ENCODE assay signal across 25 mouse cellular contexts in the genomic region with DNA sequence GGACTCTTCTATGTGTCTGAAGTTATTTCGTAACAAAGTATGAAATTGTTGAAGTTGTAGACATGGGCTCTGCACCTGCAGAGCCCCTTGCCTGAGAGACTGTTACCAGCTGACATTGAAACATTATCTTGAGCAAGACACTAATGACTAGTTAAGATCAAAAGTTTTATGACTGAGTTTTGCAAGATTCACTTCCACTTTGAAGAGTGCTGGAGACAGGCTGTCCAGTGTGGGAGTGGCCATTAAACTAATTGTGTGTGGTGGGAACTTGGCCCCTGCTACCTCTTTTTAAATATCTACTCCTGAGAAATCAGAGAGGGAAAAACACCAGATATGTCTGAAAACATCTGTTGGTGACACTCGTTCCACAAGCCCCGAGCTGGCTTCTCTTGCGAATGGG. TPM values are rescaled to one million over a fixed set of nuclear protein-coding genes. Genes with fewer than 3 reads are reported as not detected.
A peak's percentile ranks its signal among the peaks of the same experiment; 100 is the strongest.
DNase-seq lines count a peak whose midpoint lies in the region; ATAC-seq and TF ChIP-seq lines count a peak whose summit lies in the region.
"Had no signal": no experiment of that assay in that cellular context is flagged by ENCODE, and none has a peak within 500 bp of the region (broad histone marks: within the 10 kb centered on the region; RNA-seq: fewer than 3 reads in every experiment).

No protein-coding gene starts in this region.

- no peak overlapping the region for H3K4me3 ChIP-seq in intestine, embryonic 15.5 days (replicated peaks)
- H3K4me3 ChIP-seq in intestine, postnatal 0 days (ENCODE audit: low read depth, low read length) = no peak overlapping the region
- H3K4me3 ChIP-seq in macrophage (ENCODE audit: inconsistent target) = no peak overlapping the region
- H3K4me3 ChIP-seq in heart, embryonic 12.5 days = no peak overlapping the region
- H3K4me3 ChIP-seq: embryonic facial prominence, embryonic 10.5 days; forebrain, embryonic 10.5 days; gastrocnemius, adult 2 months; hindbrain, embryonic 13.5 days had no signal

- peaks cover 46% of the 10 kb centered on the region; the same call in 1 of the 2 replicates for H3K79me2 ChIP-seq in macrophage (ENCODE audit: inconsistent target)

- no peak for DNase-seq in thymus, postnatal 0 days (ENCODE audit: low spot score)
- DNase-seq in right cerebral cortex, adult 18-20 months = no peak
- DNase-seq: adrenal gland, postnatal 10 days; cerebellum, adult 18-20 months; cerebellum, adult 9-11 months; cerebellum, postnatal 36 days; gastrocnemius, adult 2 months; gastrocnemius, postnatal 25 days; heart, postnatal 10 days had no signal

- no peaks in the 10 kb centered on the region for H3K36me3 ChIP-seq in intestine, embryonic 15.5 days
- H3K36me3 ChIP-seq in intestine, postnatal 0 days (ENCODE audit: control insufficient read depth, insufficient read depth) = no peaks in the 10 kb centered on the region
- no peaks in the 10 kb centered on the region for H3K36me3 ChIP-seq in macrophage (ENCODE audit: inconsistent target)
- H3K36me3 ChIP-seq in heart, embryonic 12.5 days = no peaks in the 10 kb centered on the region
- H3K36me3 ChIP-seq: embryonic facial prominence, embryonic 10.5 days; forebrain, embryonic 10.5 days; hindbrain, embryonic 13.5 days had no signal

- no peak for TF ChIP-seq CTCF in intestine, postnatal 0 days (IDR thresholded peaks at IDR 0.05; ENCODE audit: low read depth)

- H3K27me3 ChIP-seq in intestine, embryonic 15.5 days (replicated peaks) = no peaks in the 10 kb centered on the region
- no peaks in the 10 kb centered on the region for H3K27me3 ChIP-seq in intestine, postnatal 0 days (replicated peaks; ENCODE audit: control insufficient read depth, insufficient read depth, low read length)
- peaks cover 7% of the 10 kb centered on the region; the same call in 1 of the 2 replicates for H3K27me3 ChIP-seq in heart, embryonic 12.5 days (replicated peaks)

- H3K9ac ChIP-seq in intestine, embryonic 15.5 days = no peak overlapping the region
- H3K9ac ChIP-seq in intestine, postnatal 0 days (ENCODE audit: low read depth, low read length) = no peak overlapping the region
- no peak overlapping the region for H3K9ac ChIP-seq in heart, embryonic 12.5 days
- H3K9ac ChIP-seq: hindbrain, embryonic 13.5 days had no signal

- no peaks in the 10 kb centered on the region for H3K4me1 ChIP-seq in intestine, embryonic 15.5 days (replicated peaks)
- 0 out of 2 replicates have a peak, but pooled peaks cover 3% of the 10 kb centered on the region for H3K4me1 ChIP-seq in intestine, postnatal 0 days (replicated peaks; ENCODE audit: control insufficient read depth, insufficient read depth, low read length)
- H3K4me1 ChIP-seq in heart, embryonic 12.5 days (replicated peaks) = no peaks in the 10 kb centered on the region
- H3K4me1 ChIP-seq: hindbrain, embryonic 13.5 days had no signal

- H3K9me3 ChIP-seq in intestine, embryonic 15.5 days = no peaks in the 10 kb centered on the region
- no peaks in the 10 kb centered on the region for H3K9me3 ChIP-seq in intestine, postnatal 0 days (ENCODE audit: control insufficient read depth)
- no peaks in the 10 kb centered on the region for H3K9me3 ChIP-seq in heart, embryonic 12.5 days (replicated peaks)
- H3K9me3 ChIP-seq: embryonic facial prominence, embryonic 10.5 days; forebrain, embryonic 10.5 days; hindbrain, embryonic 13.5 days had no signal

- ATAC-seq in intestine, embryonic 15.5 days = 0 out of 2 replicates have a peak, but pooled peaks have one; percentile 5
- no peak for ATAC-seq in intestine, postnatal 0 days
- ATAC-seq in common myeloid progenitor, adult 5-6 weeks (replicated peaks; ENCODE audit: low read depth, poor library complexity, severe bottlenecking) = peak; percentile 60
- ATAC-seq in heart, embryonic 12.5 days (ENCODE audit: insufficient number of reproducible peaks, low FRiP score) = no peak
- ATAC-seq: forebrain, embryonic 14.5 days; hindbrain, postnatal 0 days had no signal

- WGBS in intestine, embryonic 15.5 days = 66% methylated on average over 4 of the region's 4 CpGs
- WGBS in intestine, postnatal 0 days = 38% methylated on average over 4 of the region's 4 CpGs
- WGBS in macrophage (ENCODE audit: missing documents) = 5% methylated on average over 4 of the region's 4 CpGs
- WGBS in heart, embryonic 12.5 days = 78% methylated on average over 4 of the region's 4 CpGs

- no peak overlapping the region for H3K4me2 ChIP-seq in intestine, embryonic 15.5 days (replicated peaks)
- no peak overlapping the region for H3K4me2 ChIP-seq in intestine, postnatal 0 days (replicated peaks; ENCODE audit: low read depth)
- no peak overlapping the region for H3K4me2 ChIP-seq in heart, embryonic 12.5 days
- H3K4me2 ChIP-seq: hindbrain, embryonic 13.5 days had no signal

- H3K27ac ChIP-seq in intestine, embryonic 15.5 days = no peak overlapping the region
- H3K27ac ChIP-seq in intestine, postnatal 0 days (ENCODE audit: low read depth, low read length) = no peak overlapping the region
- H3K27ac ChIP-seq in macrophage = peak overlapping the region; percentile 99
- H3K27ac ChIP-seq in heart, embryonic 12.5 days (ENCODE audit: poor library complexity, severe bottlenecking) = no peak overlapping the region
- H3K27ac ChIP-seq: embryonic facial prominence, embryonic 10.5 days; forebrain, embryonic 10.5 days; gastrocnemius, adult 2 months; hindbrain, embryonic 13.5 days; hindbrain, postnatal 0 days had no signal

RNA-seq across cellular contexts. Expression of gene Gpnmb, which starts 5.1 kb away (rescaled TPM):
- polyA plus RNA-seq in intestine, embryonic 15.5 days (2015; fragmentation: Nextera tagmentation; extraction: Ambion mirVana) = 0.13 and 0.20 TPM in 2 replicates
- 1.0 and 1.2 TPM in 2 replicates for polyA plus RNA-seq in intestine, postnatal 0 days (2015; fragmentation: Nextera tagmentation; extraction: Ambion mirVana)
- 0.27 TPM in 1 of 2 replicates, not detected in the other for total RNA-seq in common myeloid progenitor, adult 5-6 weeks (2017)
- 1,000 to 10,000 TPM; 1,267 to 6,629 (median 3,617) TPM for total RNA-seq in macrophage (2018; cell fraction: chromatin; rRNA removed)
- over 10,000 TPM in 5 of 26 experiments, 1,000 to 10,000 TPM in 21; 4,123 to 12,103 (median 7,089) TPM for total RNA-seq in macrophage (2018; cell fraction: cytosol; rRNA removed)
- over 10,000 TPM in 11 of 26 experiments, 1,000 to 10,000 TPM in 15; 3,188 to 14,258 (median 7,841) TPM for total RNA-seq in macrophage (2018; cell fraction: nucleus; rRNA removed)
- polyA plus RNA-seq in macrophage (2018) = 10,016 to 46,211 TPM (median 10,775 TPM) in 3 replicates
- 0.74 and 0.96 TPM in 2 replicates for polyA plus RNA-seq in thymus, postnatal 0 days (2015; fragmentation: Nextera tagmentation; extraction: Ambion mirVana)
- 0.40 and 0.49 TPM in 2 replicates for polyA plus RNA-seq in heart, embryonic 12.5 days (2016; fragmentation: Nextera tagmentation; extraction: Ambion mirVana)
- total RNA-seq: hematopoietic stem cell, adult 5-6 weeks; MEL had no signal

RNA-seq across cellular contexts. Expression of gene Malsu1, which starts 42.4 kb away (rescaled TPM):
- 66.9 and 78.7 TPM in 2 replicates for polyA plus RNA-seq in intestine, embryonic 15.5 days (2015; fragmentation: Nextera tagmentation; extraction: Ambion mirVana)
- polyA plus RNA-seq in intestine, postnatal 0 days (2015; fragmentation: Nextera tagmentation; extraction: Ambion mirVana) = 86.5 and 86.9 TPM in 2 replicates
- total RNA-seq in common myeloid progenitor, adult 5-6 weeks (2017) = 12.5 and 48.2 TPM in 2 replicates
- total RNA-seq in macrophage (2018; cell fraction: chromatin; rRNA removed) = 100 to 1,000 TPM in 18 of 26 experiments, 10 to 100 TPM in 8; 57.4 to 282 (median 136) TPM
- total RNA-seq in macrophage (2018; cell fraction: cytosol; rRNA removed) = 10 to 100 TPM in 6 of 26 experiments, 1 to 10 TPM in 20; 3.7 to 18.0 (median 7.4) TPM
- 100 to 1,000 TPM in 6 of 26 experiments, 10 to 100 TPM in 20; 28.0 to 161 (median 73.3) TPM for total RNA-seq in macrophage (2018; cell fraction: nucleus; rRNA removed)
- polyA plus RNA-seq in macrophage (2018) = 5.1 to 8.2 TPM (median 5.4 TPM) in 3 replicates
- 115 and 119 TPM in 2 replicates for polyA plus RNA-seq in thymus, postnatal 0 days (2015; fragmentation: Nextera tagmentation; extraction: Ambion mirVana)
- 59.5 and 67.0 TPM in 2 replicates for polyA plus RNA-seq in heart, embryonic 12.5 days (2016; fragmentation: Nextera tagmentation; extraction: Ambion mirVana)

RNA-seq across cellular contexts. Expression of gene Svs1, which starts 44.6 kb away (rescaled TPM):
- not detected in 2 replicates for polyA plus RNA-seq in intestine, embryonic 15.5 days (2015; fragmentation: Nextera tagmentation; extraction: Ambion mirVana)
- polyA plus RNA-seq in intestine, postnatal 0 days (2015; fragmentation: Nextera tagmentation; extraction: Ambion mirVana) = not detected in 2 replicates
- total RNA-seq in common myeloid progenitor, adult 5-6 weeks (2017) = not detected in 2 replicates
- total RNA-seq in macrophage (2018; cell fraction: chromatin; rRNA removed) = not detected
- not detected for total RNA-seq in macrophage (2018; cell fraction: cytosol; rRNA removed)
- not detected for total RNA-seq in macrophage (2018; cell fraction: nucleus; rRNA removed)
- not detected in 3 replicates for polyA plus RNA-seq in macrophage (2018)
- polyA plus RNA-seq in thymus, postnatal 0 days (2015; fragmentation: Nextera tagmentation; extraction: Ambion mirVana) = not detected in 2 replicates
- polyA plus RNA-seq in heart, embryonic 12.5 days (2016; fragmentation: Nextera tagmentation; extraction: Ambion mirVana) = not detected in 2 replicates
- total RNA-seq: adrenal gland, postnatal 10 days; gastrocnemius, adult 2 months; gastrocnemius, postnatal 25 days; heart, postnatal 10 days; hematopoietic stem cell, adult 5-6 weeks; hindbrain, postnatal 0 days; MEL had no signal
- polyA plus RNA-seq: C2C12; embryonic facial prominence, embryonic 10.5 days; embryonic facial prominence, embryonic 14.5 days; forebrain, embryonic 10.5 days; forebrain, embryonic 14.5 days; heart, embryonic 14.5 days; hindbrain, embryonic 13.5 days; hindbrain, postnatal 0 days had no signal

RNA-seq across cellular contexts. Expression of gene Doxl2, which starts 56.5 kb away (rescaled TPM):
- polyA plus RNA-seq in intestine, embryonic 15.5 days (2015; fragmentation: Nextera tagmentation; extraction: Ambion mirVana) = not detected in 2 replicates
- not detected in 2 replicates for polyA plus RNA-seq in intestine, postnatal 0 days (2015; fragmentation: Nextera tagmentation; extraction: Ambion mirVana)
- not detected in 2 replicates for total RNA-seq in common myeloid progenitor, adult 5-6 weeks (2017)
- not detected for total RNA-seq in macrophage (2018; cell fraction: chromatin; rRNA removed)
- not detected for total RNA-seq in macrophage (2018; cell fraction: cytosol; rRNA removed)
- not detected for total RNA-seq in macrophage (2018; cell fraction: nucleus; rRNA removed)
- polyA plus RNA-seq in macrophage (2018) = not detected in 3 replicates
- 0.18 TPM in 1 of 2 replicates, not detected in the other for polyA plus RNA-seq in thymus, postnatal 0 days (2015; fragmentation: Nextera tagmentation; extraction: Ambion mirVana)
- polyA plus RNA-seq in heart, embryonic 12.5 days (2016; fragmentation: Nextera tagmentation; extraction: Ambion mirVana) = not detected in 2 replicates
- total RNA-seq: adrenal gland, postnatal 10 days; adrenal gland, postnatal 4 days; gastrocnemius, adult 2 months; gastrocnemius, postnatal 25 days; heart, postnatal 10 days; hematopoietic stem cell, adult 5-6 weeks; hindbrain, postnatal 0 days; MEL had no signal
- polyA plus RNA-seq: C2C12; embryonic facial prominence, embryonic 10.5 days; embryonic facial prominence, embryonic 14.5 days; forebrain, embryonic 10.5 days; forebrain, embryonic 14.5 days; heart, embryonic 14.5 days; hindbrain, embryonic 13.5 days; hindbrain, postnatal 0 days had no signal

Comparison
In these comparisons a context has a peak if more than half of its experiments do, and no peak if none do; other contexts are left out.
1. ATAC-seq: peak in intestine, embryonic 15.5 days (single experiment) and common myeloid progenitor, adult 5-6 weeks (single experiment); none in intestine, postnatal 0 days (single experiment) and heart, embryonic 12.5 days (single experiment).
2. RNA of gene Gpnmb, which starts 5.1 kb away (polyA plus RNA-seq): 10,016 to 46,211 TPM in macrophage; 1.0 to 1.2 TPM in intestine, postnatal 0 days, 0.74 to 0.96 TPM in thymus, postnatal 0 days, 0.40 to 0.49 TPM in heart, embryonic 12.5 days and 0.13 to 0.20 TPM in intestine, embryonic 15.5 days; every median in the first group is over 1,000 times any median in the second.